Mouse (Mus musculus) heart, postnatal 0 days (tissue): ENCODE measurements around the gene Osbpl6. TPM values are rescaled to one million over a fixed set of nuclear protein-coding genes. Genes with fewer than 3 reads are reported as not detected.

Source experiments
- ATAC-seq: fragments of 200-750 bp; cut with Nextera tagmentation; 2 replicates; pipeline ENCODE4 v1.8.0; 2017; ENCODE audit warnings: low read depth, moderate number of reproducible peaks, moderate library complexity; ENCODE audit not compliant: insufficient read depth
- DNase-seq: peaks from one replicate; pipeline ENCODE4 v3.0.0-alpha.2; 2016; ENCODE audit warnings: low spot score
- H3K27ac ChIP-seq: fragments of 300-500 bp; sonication (generic); 2 replicates; pipeline ENCODE4 v1.5.1; 2014; ENCODE audit warnings: low read depth, mild to moderate bottlenecking
- H3K27me3 ChIP-seq: fragments of 300-500 bp; sonication (generic); 2 replicates; pipeline ENCODE4 v1.6.1; 2014; ENCODE audit warnings: low read length, mixed read lengths; ENCODE audit not compliant: control insufficient read depth, insufficient read depth
- H3K36me3 ChIP-seq: fragments of 300-500 bp; sonication (generic); replicated peaks from 2 replicates; pipeline ENCODE4 v1.6.1; 2014; ENCODE audit warnings: low read length, mixed read lengths; ENCODE audit not compliant: control insufficient read depth, insufficient read depth
- H3K4me1 ChIP-seq: fragments of 300-500 bp; sonication (generic); 2 replicates; pipeline ENCODE4 v1.6.1; 2014; ENCODE audit warnings: antibody characterized with exemption; ENCODE audit not compliant: control insufficient read depth, insufficient read depth
- H3K4me2 ChIP-seq: fragments of 300-500 bp; sonication (generic); 2 replicates; pipeline ENCODE4 v1.6.1; 2014; ENCODE audit warnings: low read depth, mild to moderate bottlenecking, low read length, moderate library complexity
- H3K4me3 ChIP-seq: fragments of 300-500 bp; sonication (generic); 2 replicates; pipeline ENCODE4 v1.5.1; 2014; ENCODE audit warnings: low read depth, low read length
- H3K9ac ChIP-seq: fragments of 300-500 bp; sonication (generic); replicated peaks from 2 replicates; pipeline ENCODE4 v1.6.1; 2014; ENCODE audit warnings: low read depth, low read length, mixed read lengths
- H3K9me3 ChIP-seq: fragments of 300-500 bp; sonication (generic); replicated peaks from 2 replicates; pipeline ENCODE4 v1.6.1; 2016; ENCODE audit warnings: low read length; ENCODE audit not compliant: control insufficient read depth
- CTCF ChIP-seq: IDR thresholded peaks from 2 replicates; pipeline ENCODE4 v1.5.1; 2016; ENCODE audit warnings: antibody characterized with exemption, control low read depth, low read depth
- EP300 ChIP-seq: IDR thresholded peaks from 2 replicates; pipeline ENCODE4 v1.6.1; 2016; ENCODE audit warnings: antibody characterized with exemption, low read depth
- WGBS: fragments of 180-500 bp; shearing (Covaris S2); extraction: QIAGEN DNeasy Blood & Tissue Kit; methylation state at CpG from one replicate; pipeline ENCODE4 v1.1.7; 2014; 5-methylcytosine and 5-hydroxymethylcytosine counted together
- polyA plus RNA-seq: library from polyadenylated mRNA; unstranded; fragments of >200 nt; fragmentation: Nextera tagmentation; extraction: Ambion mirVana; gene quantifications from 2 replicates; pipeline ENCODE4 v1.2.1, GENCODE M21; 2015
- total RNA-seq: library from RNA; depleted of rRNA; stranded (reverse); fragments of >200 nt; gene quantifications from 2 replicates; pipeline ENCODE4 v1.2.3, GENCODE M21; 2014; ENCODE audit warnings: low replicate concordance

Osbpl6 gene
- total and polyA plus RNA-seq, 2 experiments from 2014 or later, result 3.3 to 5.0 TPM

DNA sequence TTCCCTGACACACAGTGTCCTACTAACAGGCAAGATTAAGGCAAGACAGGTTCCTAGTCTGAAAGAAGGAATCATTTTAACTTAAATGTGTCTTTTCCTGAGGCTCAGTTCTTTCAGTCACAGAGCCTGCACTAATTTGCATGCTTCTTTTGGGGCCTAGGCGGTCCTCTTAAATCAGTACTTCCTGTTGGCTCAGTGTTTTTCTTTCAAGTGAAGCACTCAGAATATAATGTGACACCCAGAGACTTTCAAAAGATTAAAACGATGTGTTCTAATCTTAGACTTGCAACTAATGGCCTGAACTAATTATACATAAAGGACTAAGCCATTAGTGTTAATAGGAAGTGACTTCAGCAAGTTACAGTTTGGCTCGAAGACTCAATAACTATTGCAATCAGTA is 23.0 kb downstream of the Osbpl6 start:
- no peak overlapping the region for H3K9ac ChIP-seq
- H3K4me1 ChIP-seq, result no peaks in the 10 kb centered on the region
- DNase-seq, result no peak
- TF ChIP-seq EP300 (no peak), CTCF (no peak)
- no peak overlapping the region for H3K27ac ChIP-seq
- 57% methylated on average over 3 of the region's 3 CpGs for WGBS
- no peak for ATAC-seq
- no peak overlapping the region for H3K4me2 ChIP-seq
- H3K9me3 ChIP-seq, result no peaks in the 10 kb centered on the region
- no peaks in the 10 kb centered on the region for H3K36me3 ChIP-seq
- no peaks in the 10 kb centered on the region for H3K27me3 ChIP-seq
- H3K4me3 ChIP-seq, result no peak overlapping the region

DNA sequence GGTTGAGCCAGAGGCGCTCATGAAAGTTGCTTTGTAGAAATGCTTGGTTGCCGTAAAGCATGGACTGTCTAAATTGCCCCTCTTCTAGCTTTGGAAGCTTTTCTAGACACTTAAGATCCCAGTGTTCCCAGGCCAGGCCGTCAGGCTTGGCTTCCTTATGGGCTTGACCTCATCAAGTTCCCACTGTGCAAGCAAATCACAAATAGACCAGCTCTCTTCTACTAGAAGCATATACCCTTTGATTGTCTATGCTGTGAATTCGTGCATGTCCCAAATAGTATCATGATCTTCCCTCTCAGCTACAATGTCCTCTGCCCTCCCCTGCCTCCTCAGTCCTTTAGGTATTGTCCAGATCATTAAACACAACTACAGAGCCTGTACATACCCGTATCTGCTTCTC is 23.5 kb downstream of the Osbpl6 start:
- Histone ChIP-seq H3K9ac (no peak overlapping the region), H3K27ac (no peak overlapping the region), H3K36me3 (no peaks in the 10 kb centered on the region), H3K4me3 (no peak overlapping the region), H3K4me2 (no peak overlapping the region), H3K9me3 (no peaks in the 10 kb centered on the region), H3K27me3 (no peaks in the 10 kb centered on the region), H3K4me1 (no peaks in the 10 kb centered on the region)
- WGBS, result 78% methylated on average over 5 of the region's 5 CpGs
- ATAC-seq, result no peak
- DNase-seq, result no peak
- no peak for TF ChIP-seq CTCF
- TF ChIP-seq EP300, result no peak

DNA sequence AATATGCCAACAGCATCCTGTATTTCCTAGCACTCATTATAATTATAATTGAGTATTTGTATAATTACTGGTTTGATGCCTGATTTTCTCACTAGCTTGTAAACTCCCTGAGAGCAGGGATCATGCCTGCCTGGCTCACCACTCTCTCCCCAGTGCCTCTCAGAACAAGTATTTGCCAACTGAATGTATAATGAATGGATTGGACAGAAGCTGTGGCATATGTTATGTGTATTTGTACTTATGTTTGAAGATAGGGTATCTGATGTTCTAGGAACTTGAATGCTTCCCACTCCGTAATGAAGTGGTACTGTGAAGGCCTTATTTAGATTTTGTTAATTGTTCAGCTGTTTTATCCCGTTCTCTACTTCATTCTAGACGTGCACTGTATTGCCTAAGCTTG is 24.2 kb downstream of the Osbpl6 start:
- no peaks in the 10 kb centered on the region for H3K27me3 ChIP-seq
- H3K4me2 ChIP-seq, result no peak overlapping the region
- ATAC-seq, result no peak
- no peak overlapping the region for H3K4me3 ChIP-seq
- DNase-seq, result no peak
- TF ChIP-seq CTCF, result no peak
- no peak for TF ChIP-seq EP300
- no peaks in the 10 kb centered on the region for H3K4me1 ChIP-seq
- H3K27ac ChIP-seq, result no peak overlapping the region
- no peaks in the 10 kb centered on the region for H3K36me3 ChIP-seq
- 75% methylated on average over 3 of the region's 3 CpGs for WGBS
- H3K9me3 ChIP-seq, result no peaks in the 10 kb centered on the region
- H3K9ac ChIP-seq, result no peak overlapping the region

DNA sequence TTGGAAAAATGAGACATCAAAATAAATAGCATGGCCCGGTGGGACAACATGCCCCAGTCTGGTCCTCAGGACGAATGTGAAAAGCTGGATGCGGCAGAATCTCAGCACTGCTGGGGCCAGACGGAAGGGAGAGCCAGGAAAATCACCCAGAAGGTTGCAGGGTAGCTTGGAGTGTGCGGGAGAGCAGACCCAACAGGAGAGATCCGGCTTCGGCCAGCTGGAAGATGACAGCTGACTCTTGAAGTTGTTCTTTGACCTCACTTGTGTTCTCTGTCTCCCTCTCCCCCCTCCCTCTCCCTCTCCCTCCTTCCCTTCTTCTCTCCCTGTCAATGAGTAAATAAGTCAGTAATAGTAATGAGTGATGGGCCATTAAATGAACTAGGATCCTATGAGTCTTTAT is 27.9 kb downstream of the Osbpl6 start:
- Histone ChIP-seq H3K9me3 (no peaks in the 10 kb centered on the region), H3K36me3 (no peaks in the 10 kb centered on the region), H3K9ac (no peak overlapping the region), H3K27ac (no peak overlapping the region), H3K27me3 (no peaks in the 10 kb centered on the region), H3K4me2 (no peak overlapping the region), H3K4me1 (no peaks in the 10 kb centered on the region), H3K4me3 (no peak overlapping the region)
- WGBS, result 74% methylated on average over 7 of the region's 7 CpGs
- no peak for DNase-seq
- TF ChIP-seq CTCF, result no peak
- TF ChIP-seq EP300, result no peak
- ATAC-seq, result no peak

DNA sequence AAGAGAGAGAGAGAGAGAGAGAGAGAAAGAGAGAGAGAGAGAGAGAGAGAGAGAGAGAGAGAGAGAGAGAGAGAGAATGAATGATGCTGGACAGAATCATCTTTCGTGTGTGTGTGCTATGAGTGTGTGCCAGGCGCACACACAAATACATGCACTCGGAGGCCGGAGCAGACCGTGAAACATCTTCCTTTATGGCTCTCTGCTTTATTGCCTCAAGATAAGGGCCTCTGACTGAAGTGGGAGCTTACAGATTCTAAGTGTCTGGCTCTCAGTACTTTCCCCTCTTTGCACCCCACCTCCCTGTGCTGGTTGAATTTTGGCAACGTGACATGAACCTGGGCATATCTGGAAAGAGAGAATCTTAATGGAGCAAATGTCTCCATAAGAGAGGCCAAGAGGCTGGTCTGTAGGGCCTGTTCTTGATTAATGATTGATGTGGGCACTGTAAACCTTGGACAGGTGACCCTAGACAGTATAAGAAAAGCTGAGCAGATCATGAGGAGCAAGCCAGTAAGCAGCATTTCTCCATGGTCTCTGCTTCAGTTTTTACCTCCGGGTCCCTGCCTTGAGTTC is 29.4 kb downstream of the Osbpl6 start:
- no peaks in the 10 kb centered on the region for H3K36me3 ChIP-seq
- H3K4me1 ChIP-seq, result no peaks in the 10 kb centered on the region
- H3K27ac ChIP-seq, result no peak overlapping the region
- no peaks in the 10 kb centered on the region for H3K9me3 ChIP-seq
- H3K4me2 ChIP-seq, result no peak overlapping the region
- ATAC-seq (no peak), DNase-seq (no peak)
- H3K27me3 ChIP-seq, result no peaks in the 10 kb centered on the region
- H3K9ac ChIP-seq, result no peak overlapping the region
- WGBS, result 60% methylated on average over 7 of the region's 7 CpGs
- no peak overlapping the region for H3K4me3 ChIP-seq
- no peak for TF ChIP-seq EP300
- no peak for TF ChIP-seq CTCF

DNA sequence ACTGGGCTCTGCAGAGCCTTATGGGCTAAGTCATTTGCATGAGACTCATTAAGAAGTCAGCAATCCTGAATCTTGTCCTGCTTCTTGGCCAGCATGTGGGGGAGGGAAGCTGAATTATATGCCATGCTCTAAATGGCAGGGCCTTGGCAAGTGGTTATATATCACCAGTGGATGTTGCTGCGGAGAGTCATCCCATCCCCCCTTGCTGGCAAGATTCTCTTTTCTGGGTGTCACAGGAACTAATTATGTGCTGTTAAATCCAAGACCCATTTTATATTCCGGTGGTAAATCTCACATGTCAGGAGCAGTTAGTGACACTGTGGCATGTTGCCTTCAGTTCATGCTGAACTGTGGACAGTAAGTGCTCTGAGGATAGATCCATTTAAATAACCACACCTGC is 31.1 kb downstream of the Osbpl6 start:
- no peak overlapping the region for H3K4me2 ChIP-seq
- H3K4me3 ChIP-seq, result no peak overlapping the region
- TF ChIP-seq EP300 (no peak), CTCF (no peak)
- DNase-seq (no peak), ATAC-seq (no peak)
- 84% methylated on average over 2 of the region's 2 CpGs for WGBS
- no peaks in the 10 kb centered on the region for H3K9me3 ChIP-seq
- H3K27me3 ChIP-seq, result no peaks in the 10 kb centered on the region
- H3K9ac ChIP-seq, result no peak overlapping the region
- H3K4me1 ChIP-seq, result no peaks in the 10 kb centered on the region; the same call in 1 of the 2 replicates
- no peaks in the 10 kb centered on the region for H3K36me3 ChIP-seq
- no peak overlapping the region for H3K27ac ChIP-seq
